Mouse (Mus musculus): Measurements from ENCODE around the gene Cacna1f.

GRCm38 (mm10) chrX:7606783-7607182, at the start of gene Cacna1f:
- TF ChIP-seq POLR2A (IDR thresholded peaks at IDR 0.05; ENCODE audit: low read depth, low read length) (no peak), CTCF (conservative IDR thresholded peaks at IDR 0.05; ENCODE audit: insufficient read depth, insufficient read length, low read depth, low read length) (no peak)

Data from kidney, adult 2 months (tissue).